Mouse (Mus musculus) E14TG2a.4 (cell line): Measurements from ENCODE around the gene Fcor.

Experiments used
- CTCF ChIP-seq: conservative IDR thresholded peaks from 2 replicates; pipeline ENCODE4 v1.5.1; 2014; ENCODE audit warnings: low read length
- NANOG ChIP-seq: IDR thresholded peaks from 2 replicates; pipeline ENCODE4 v1.6.1; 2014; ENCODE audit warnings: borderline replicate concordance, low read length, mixed read lengths
- POU5F1 ChIP-seq: IDR thresholded peaks from 2 replicates; pipeline ENCODE4 v1.6.1; 2014; ENCODE audit warnings: low read length, borderline replicate concordance

DNA sequence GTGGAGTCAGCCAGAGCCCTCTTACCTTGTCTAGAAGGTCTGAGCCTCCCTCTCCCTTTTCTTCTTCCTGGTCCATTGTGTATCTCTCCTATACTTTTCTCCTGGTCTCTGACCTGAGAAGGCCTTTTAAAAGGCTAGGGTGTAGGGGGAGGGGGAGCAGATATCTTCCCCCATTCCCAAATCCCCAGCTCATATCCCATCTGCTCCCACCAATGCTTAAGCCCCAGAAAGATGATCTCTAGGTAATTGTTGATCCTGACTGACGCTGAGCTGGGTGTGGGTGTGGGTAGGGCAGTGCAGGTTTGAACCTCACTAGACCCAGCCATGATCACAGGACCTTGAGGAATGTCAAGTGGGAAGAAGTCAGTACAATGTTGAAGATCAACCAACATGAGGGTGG, 46.7 kb downstream of the Fcor start, which contains the start of gene Pcp2:
- TF ChIP-seq CTCF (no peak), NANOG (no peak), POU5F1 (no peak)
